In the genomic region with DNA sequence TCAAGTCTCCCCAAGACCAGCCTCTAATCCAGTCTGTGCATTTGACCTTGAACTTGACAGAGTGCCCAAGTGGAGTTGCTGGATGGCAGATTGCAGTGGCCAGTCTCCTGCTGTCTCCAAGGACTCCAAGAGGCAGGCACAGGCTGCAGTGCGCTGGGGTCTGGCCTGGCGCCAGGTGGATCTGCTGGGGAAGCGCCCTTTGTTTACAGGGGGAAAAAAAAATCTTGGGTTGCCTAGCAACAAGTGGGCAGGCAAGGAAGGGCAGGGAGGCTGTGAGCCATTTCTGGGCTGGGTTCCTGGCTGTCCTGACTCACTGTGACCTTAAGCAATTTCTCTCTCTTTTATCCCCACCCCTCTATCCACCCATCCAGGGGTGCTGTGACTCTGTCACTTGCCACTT, we compare ENCODE assay signal across 8 mouse cellular contexts. TPM values are rescaled to one million over a fixed set of nuclear protein-coding genes. Genes with fewer than 3 reads are reported as not detected.
DNase-seq lines count a peak whose midpoint lies in the region; ATAC-seq lines count a peak whose summit lies in the region.

No protein-coding gene starts in this region.

- peak overlapping the region; percentile 68 for H3K27ac ChIP-seq in hindbrain, embryonic 16.5 days (ENCODE audit: low read depth, low read length)

- peak; percentile 61 for ATAC-seq in common myeloid progenitor, adult 5-6 weeks (replicated peaks; ENCODE audit: low read depth, poor library complexity, severe bottlenecking)
- ATAC-seq in hindbrain, embryonic 16.5 days: peak; percentile 76

- no peak overlapping the region for H3K4me2 ChIP-seq in hindbrain, embryonic 16.5 days (ENCODE audit: low read length)

- H3K36me3 ChIP-seq in hindbrain, embryonic 16.5 days (ENCODE audit: control insufficient read depth, insufficient read depth, low read length): no peaks in the 10 kb centered on the region

- peaks cover 20% of the 10 kb centered on the region for H3K4me1 ChIP-seq in hindbrain, embryonic 16.5 days (ENCODE audit: control insufficient read depth, insufficient read depth, low read depth, low read length)

- 4% methylated on average over 3 of the region's 3 CpGs for WGBS in hindbrain, embryonic 16.5 days

- intact Hi-C loops in gastrocnemius, postnatal 14 days (cut with DNase I; ENCODE audit: low total_unique reads): no loop called here

- peak; percentile 89 to 94 for DNase-seq in adrenal gland, adult 18-20 months (ENCODE audit: low spot score in 2 of 2)
- DNase-seq in gastrocnemius, postnatal 14 days: peak; percentile 90
- DNase-seq in left cerebral cortex, adult 18-20 months (ENCODE audit: low spot score in 2 of 2): peak; percentile 57 to 65
- peak; percentile 93 for DNase-seq in lung, postnatal 25 days (ENCODE audit: low spot score)
- DNase-seq in right cerebral cortex, adult 18-20 months: peak; percentile 70
- DNase-seq in c-Kit-positive CD71-positive TER-119-positive erythroid progenitor cells, embryonic 14.5 days (ENCODE audit: low spot score): no peak

- H3K27me3 ChIP-seq in hindbrain, embryonic 16.5 days (replicated peaks; ENCODE audit: control insufficient read depth, insufficient read depth, low read length): no peaks in the 10 kb centered on the region

- H3K9ac ChIP-seq in hindbrain, embryonic 16.5 days (ENCODE audit: low read depth, low read length): no peak overlapping the region

- no peaks in the 10 kb centered on the region for H3K9me3 ChIP-seq in hindbrain, embryonic 16.5 days (ENCODE audit: control insufficient read depth, low read length)

- no peak overlapping the region for H3K4me3 ChIP-seq in hindbrain, embryonic 16.5 days (ENCODE audit: low read length)

RNA-seq across cellular contexts. Expression of a gene that starts 20.6 kb away (rescaled TPM):
- total RNA-seq in adrenal gland, adult 18-20 months (2021): 1 to 10 TPM; 3.8 to 5.6 TPM
- total RNA-seq in common myeloid progenitor, adult 5-6 weeks (2017): 7.6 and 7.7 TPM in 2 replicates
- 1 to 10 TPM; 3.3 to 4.7 TPM for total RNA-seq in gastrocnemius, postnatal 14 days (2021)
- polyA plus RNA-seq in hindbrain, embryonic 16.5 days (2015; fragmentation: Nextera tagmentation; extraction: Ambion mirVana): 4.9 and 6.5 TPM in 2 replicates
- 1 to 10 TPM; 2.6 to 2.7 TPM for total RNA-seq in left cerebral cortex, adult 18-20 months (2021)

RNA-seq across cellular contexts. Expression of a gene that starts 40.2 kb away (rescaled TPM):
- under 1 TPM; 0.48 to 0.93 TPM for total RNA-seq in adrenal gland, adult 18-20 months (2021)
- 0.15 TPM in 1 of 2 replicates, not detected in the other for total RNA-seq in common myeloid progenitor, adult 5-6 weeks (2017)
- total RNA-seq in gastrocnemius, postnatal 14 days (2021): under 1 TPM in 1 of 2 experiments, not detected in 1; 0.14 TPM
- 0.60 and 1.0 TPM in 2 replicates for polyA plus RNA-seq in hindbrain, embryonic 16.5 days (2015; fragmentation: Nextera tagmentation; extraction: Ambion mirVana)
- total RNA-seq in left cerebral cortex, adult 18-20 months (2021): 1 to 10 TPM in 1 of 2 experiments, under 1 TPM in 1; 0.88 to 1.1 TPM

RNA-seq across cellular contexts. Expression of a gene that starts 45.7 kb away (rescaled TPM):
- 10 to 100 TPM; 28.3 to 31.3 TPM for total RNA-seq in adrenal gland, adult 18-20 months (2021)
- total RNA-seq in common myeloid progenitor, adult 5-6 weeks (2017): 16.8 and 17.5 TPM in 2 replicates
- 10 to 100 TPM; 12.9 to 13.2 TPM for total RNA-seq in gastrocnemius, postnatal 14 days (2021)
- polyA plus RNA-seq in hindbrain, embryonic 16.5 days (2015; fragmentation: Nextera tagmentation; extraction: Ambion mirVana): 97.3 and 99.9 TPM in 2 replicates
- total RNA-seq in left cerebral cortex, adult 18-20 months (2021): 10 to 100 TPM; 61.8 to 63.0 TPM

RNA-seq across cellular contexts. Expression of a gene that starts 52.9 kb away (rescaled TPM):
- total RNA-seq in adrenal gland, adult 18-20 months (2021): 1 to 10 TPM; 3.4 to 4.0 TPM
- not detected in 2 replicates for total RNA-seq in common myeloid progenitor, adult 5-6 weeks (2017)
- total RNA-seq in gastrocnemius, postnatal 14 days (2021): 1 to 10 TPM in 1 of 2 experiments, under 1 TPM in 1; 0.47 to 1.4 TPM
- 2.4 and 2.5 TPM in 2 replicates for polyA plus RNA-seq in hindbrain, embryonic 16.5 days (2015; fragmentation: Nextera tagmentation; extraction: Ambion mirVana)
- 1 to 10 TPM; 3.4 to 4.7 TPM for total RNA-seq in left cerebral cortex, adult 18-20 months (2021)
